Mouse (Mus musculus): ENCODE results near the gene Tent5a.

Tent5a gene

DNA sequence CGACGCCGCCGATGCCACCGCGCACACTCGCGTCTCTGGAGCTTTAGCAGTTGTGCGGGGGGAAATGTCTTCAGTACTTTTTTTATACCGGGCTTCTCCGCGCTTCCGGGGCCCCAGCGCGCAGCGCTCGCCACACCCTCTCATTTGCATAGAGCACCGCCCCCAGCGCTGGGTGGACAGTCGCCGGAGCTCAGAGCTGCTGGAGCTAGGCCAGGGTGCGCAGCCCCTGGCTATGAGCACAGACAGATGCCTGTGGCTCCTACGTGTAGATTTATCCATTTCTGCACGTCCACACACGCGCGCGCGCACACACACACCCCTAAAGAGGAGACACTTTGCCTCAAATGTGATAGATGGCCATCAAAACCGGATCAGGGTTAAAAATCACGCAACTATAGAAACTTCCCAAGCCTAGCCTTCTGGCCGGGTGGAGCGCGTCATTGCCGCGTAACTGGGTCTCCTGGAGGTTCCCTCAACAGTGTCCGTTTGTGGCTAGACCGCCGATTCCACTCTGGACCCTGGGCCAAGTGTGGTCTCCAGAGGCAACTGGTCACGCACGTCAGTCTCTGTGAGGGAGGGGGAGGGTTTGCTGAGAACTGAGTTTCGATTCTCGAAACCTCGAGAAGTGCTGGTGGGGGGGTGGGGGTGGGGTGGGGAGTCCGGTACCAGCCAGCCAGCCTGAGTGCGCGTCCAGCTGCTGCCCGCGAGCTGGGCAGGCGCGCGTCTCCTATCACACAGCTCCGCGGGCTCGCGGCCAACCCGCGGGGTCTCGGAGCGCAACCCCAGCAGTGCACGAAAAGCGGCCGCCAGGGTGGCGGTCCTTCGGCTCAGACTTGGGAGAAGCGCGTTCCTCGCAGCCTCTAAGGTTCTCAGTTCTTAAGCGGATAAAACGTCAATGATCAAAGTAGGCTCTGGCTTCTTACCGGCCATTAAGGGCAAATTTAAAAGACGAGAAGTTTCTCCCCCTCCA, at the start of gene Tent5a:
Tent5a (minus strand) TSS at position 107 of the 970 bp plus-strand sequence.
- DNase-seq (ENCODE audit: low read depth, low spot score): peak; percentile 74

DNA sequence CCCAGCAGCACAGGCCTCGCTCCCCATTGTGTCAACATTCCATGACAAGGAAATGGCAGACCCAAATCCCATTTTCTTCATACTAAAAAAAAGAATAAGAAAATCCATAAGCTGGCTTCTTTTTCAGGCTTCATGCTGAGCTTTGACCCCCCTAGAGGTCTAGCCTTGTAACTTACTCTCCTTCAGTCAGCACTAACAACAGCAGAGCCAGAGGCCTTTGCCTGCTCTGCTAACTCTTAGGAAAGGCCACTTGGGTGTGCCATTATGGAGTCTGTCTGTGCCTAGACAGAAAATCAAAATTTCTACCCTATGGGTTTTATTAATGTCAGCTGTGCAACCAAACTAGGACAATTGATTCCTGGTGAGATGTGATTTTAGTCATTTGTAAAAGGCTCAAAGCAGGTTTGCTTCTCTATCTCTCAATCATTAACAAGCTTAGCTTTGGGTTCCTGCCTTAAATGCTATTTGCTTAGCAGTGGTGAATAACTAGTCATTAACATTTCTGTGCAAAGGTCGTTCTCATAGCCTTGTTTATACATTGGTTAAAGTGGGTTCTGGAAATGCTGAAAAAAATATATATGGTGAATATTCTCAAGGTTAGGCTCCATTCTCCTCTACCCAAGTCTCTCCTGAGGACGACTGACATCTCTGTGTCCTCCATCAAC, 49.6 kb upstream of the Tent5a start:
- no peak for DNase-seq (ENCODE audit: low read depth, low spot score)

DNA sequence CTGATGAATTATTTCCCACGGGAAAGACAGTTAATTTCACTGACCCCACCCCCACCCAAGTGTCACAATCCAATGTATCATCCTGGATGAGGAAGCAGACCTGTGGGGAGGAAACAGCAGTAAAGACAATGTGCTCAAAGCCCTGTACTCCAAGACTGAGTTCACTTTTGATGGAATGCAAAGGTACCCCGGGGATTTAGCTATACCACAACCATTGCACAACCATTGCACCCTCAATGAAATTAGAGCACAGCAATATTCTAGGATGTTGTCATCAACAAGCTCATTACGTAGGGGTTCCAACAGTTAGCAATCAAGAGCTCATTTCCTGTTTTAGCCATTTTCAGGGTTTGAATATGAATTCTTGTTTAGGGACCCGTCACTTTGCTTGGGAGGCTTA, 48.0 kb upstream of the Tent5a start:
- no peak for DNase-seq (ENCODE audit: low read depth, low spot score)

DNA sequence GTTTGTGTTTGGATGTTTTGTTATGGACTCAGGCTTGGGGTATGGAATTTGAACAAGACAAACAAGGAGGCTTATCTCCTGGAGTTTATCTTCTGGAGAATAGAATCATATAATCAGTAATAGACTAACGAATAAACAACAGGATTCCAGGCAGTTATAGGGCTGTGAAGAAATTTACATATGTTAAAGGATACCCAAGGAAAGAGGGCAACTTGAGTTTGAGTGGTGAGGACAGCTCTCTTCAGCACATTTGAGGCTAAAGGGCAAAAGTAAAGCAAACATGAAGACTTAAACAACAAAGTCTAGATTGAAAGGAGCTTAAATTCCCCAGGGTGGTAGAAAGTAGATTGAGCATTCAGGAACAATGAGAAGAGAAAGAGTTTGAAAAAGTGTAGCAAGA, 44.9 kb upstream of the Tent5a start:
- DNase-seq (ENCODE audit: low read depth, low spot score): no peak

DNA sequence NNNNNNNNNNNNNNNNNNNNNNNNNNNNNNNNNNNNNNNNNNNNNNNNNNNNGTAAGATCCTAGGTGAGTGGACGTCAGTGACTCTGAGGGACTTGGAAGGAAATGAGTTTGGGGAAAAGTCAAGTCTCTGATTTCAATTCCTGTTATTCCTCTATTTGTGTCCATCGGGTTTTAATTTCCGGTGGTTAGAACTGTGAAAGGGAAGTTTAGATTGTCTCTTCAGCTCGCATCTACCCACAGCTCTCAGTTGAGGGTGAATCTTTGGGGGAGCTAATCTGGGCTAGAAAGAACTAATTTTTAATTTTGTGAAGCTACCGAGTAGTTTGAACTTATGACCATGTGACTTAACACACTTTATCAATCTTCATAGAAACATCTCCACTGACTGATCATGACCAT, 42.4 kb upstream of the Tent5a start:
- DNase-seq (ENCODE audit: low read depth, low spot score): no peak

DNA sequence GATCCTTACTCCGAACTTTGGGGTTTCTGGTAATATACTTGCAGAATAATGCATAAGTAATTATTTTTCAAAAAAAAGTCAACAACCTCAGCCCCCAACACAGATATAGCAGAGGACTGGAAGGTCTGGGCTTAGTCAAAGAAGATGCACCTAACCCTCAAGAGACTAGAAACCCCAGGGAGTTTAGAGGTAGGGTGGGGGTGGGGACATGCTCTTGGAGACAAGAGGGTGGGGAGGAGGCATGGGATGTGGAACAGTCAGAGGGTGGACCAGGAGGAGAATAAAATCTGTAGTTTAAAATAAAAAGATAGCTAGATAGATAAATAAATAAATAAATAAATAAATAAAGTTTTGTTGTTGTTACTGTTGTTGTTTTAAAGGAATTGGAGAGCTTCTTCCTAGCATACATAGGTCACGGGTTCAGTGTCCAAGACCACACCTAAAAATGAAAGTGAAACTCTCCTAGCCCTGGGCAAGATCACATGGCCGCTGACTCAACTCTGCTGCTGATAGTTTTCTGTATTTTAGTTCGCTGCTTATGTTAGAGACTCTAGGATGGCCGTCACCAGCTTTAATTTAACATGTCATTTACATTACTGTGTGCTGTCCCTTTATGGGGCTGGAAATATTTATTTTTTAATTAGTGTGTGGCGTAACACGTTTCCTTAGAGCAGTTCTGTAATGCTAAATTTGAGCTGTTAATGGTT, 30.2 kb upstream of the Tent5a start:
- no peak for DNase-seq (ENCODE audit: low read depth, low spot score)

DNA sequence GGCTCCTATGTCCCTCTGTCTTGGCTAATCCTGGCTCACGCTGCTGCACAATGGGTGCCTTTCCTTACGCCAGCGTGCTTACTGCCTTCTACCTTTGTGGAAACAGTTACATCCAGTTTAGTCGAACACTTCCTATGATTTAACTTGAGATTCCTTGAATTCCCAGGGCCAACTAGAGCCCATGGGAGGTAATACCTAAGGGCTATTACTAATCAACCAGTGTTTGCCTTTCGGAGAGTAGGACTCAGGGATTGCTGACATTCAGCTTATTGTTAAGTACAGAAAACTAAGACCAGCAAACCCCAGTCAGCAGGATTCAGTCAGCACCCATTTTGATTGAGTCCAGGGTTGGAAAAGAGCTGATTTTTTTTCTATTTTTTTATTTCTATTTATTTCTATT, 28.4 kb upstream of the Tent5a start:
- DNase-seq (ENCODE audit: low read depth, low spot score): no peak

DNA sequence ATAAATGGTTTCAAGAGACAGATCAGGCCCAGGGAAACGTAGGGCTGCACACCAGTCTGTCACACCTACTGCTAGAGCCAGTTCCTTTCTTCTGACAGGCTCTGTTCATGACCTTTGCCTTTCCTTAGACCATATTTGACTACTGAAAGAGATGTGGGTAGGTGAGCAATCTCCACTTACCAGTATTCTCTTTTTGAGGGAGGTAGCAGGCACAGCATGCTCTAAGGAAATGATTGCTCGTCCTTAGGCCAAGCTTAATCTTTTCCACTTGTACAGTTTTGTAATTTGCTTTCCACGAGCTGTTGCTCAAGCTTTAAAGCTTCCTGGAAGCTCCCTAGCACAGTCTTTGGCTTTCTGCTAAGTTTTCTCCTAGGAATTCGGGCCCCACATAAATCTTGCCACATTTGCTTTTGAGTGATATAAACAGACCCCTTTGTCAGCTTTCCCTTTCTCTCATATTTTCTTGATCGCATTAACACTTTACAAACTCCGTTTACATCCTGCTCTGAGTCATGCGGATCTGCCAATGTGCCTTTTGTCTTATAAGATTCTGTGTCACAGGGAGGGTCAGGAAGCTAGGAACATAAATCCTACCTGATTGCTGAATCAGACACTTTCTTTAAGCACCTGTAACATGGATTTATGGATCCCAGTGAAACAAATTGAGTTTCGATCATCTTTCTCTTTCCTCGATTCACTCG, 20.8 kb upstream of the Tent5a start:
- no peak for DNase-seq (ENCODE audit: low read depth, low spot score)

DNA sequence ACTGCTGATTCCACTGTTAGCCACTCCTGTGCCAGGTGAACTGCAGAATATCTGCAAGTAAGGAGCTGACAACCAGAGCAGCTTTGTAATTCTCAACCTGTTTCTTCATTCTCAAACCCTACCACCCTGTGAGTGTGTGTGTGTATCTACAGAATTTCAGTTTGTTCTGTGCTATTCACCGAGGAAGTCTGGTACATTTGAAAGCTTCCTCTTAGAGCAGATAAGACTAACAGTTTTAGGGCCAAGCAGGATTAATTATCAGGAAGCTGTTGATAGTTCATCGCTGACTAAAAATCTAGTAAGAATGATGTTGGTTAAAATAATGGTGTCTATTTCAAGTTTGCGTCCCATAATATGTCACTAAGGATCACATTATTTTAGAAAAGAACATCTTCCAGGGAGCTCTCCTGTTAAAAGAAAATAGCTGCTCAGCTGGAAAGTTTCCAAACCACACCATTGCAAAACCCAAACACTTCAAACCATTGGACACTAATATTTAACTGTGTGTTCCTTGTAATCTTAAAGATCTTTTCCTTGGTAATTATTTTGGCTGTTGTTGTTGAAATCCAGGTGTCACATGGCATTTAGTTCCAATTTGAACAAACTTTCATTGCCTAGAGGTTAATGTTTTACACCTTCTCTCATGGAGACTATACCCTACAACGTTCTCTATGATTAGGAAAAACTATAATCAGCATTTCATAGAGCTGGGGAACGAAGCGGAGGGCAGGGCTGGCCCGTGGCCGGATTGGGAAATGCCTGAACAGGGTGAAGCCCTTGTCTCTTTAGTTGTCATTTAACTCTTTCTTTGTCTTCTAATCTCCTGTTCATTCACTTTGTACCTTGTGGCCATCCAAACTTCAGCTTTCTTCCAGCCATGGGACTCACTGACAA, 16.0 kb upstream of the Tent5a start:
- no peak for DNase-seq (ENCODE audit: low read depth, low spot score)

DNA sequence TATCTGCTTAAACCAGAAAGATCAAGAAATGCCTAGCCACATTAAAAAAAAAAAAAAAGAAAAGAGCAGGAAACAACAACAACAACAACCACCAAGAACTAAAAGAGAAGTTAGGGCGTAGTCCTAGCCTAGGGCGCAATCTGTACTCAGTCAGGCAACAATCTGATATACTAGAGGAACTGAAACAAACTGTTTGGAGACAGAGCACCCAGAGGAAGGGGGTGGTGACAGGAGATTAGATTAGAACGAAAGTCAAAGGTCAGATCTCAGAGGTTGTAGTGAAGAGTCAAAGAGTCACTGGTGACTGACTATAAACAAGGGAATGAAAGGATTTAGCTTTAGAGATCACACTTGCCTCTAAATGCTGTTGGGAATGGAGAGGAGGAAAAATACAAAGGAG, 13.2 kb upstream of the Tent5a start:
- no peak for DNase-seq (ENCODE audit: low read depth, low spot score)

DNA sequence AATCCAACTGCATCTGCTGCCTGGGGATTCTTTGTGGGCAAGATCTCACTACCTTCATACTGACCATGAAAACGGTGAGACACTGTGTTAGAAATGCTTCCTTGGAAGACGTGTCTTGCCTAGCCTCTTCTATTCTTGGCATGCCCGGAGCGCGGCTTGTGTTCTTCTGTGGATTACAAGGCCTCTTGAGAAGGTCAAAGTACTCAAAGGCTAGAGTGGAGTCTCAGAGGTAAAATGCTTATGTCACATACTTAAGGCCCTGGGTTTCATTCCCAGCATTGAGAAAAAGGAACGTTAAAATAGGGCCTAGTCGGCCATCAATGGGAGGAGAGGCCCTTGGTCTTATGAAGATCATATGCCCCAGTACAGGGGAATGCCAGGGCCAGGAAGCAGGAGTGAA, 8.9 kb upstream of the Tent5a start:
- DNase-seq (ENCODE audit: low read depth, low spot score): no peak

DNA sequence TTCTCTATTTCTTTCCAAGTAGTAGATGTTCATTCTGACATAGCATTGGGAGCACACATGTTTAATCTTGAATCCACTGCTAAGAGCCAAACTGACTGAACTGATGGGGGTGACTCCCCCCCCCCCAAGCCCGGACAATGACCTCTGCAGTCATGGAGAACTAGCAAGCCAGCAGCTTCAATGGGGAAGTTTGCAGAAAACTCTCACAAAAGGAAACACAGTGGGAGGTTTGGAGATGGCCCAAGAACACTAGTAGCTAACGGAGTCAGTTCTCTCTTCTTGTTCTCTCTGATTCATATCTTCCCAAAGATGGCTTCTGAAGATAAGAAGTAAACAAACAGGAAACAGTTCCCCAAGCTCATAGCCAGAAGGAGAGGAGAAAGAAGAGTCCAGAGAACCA, 4.4 kb upstream of the Tent5a start:
- no peak for DNase-seq (ENCODE audit: low read depth, low spot score)

DNA sequence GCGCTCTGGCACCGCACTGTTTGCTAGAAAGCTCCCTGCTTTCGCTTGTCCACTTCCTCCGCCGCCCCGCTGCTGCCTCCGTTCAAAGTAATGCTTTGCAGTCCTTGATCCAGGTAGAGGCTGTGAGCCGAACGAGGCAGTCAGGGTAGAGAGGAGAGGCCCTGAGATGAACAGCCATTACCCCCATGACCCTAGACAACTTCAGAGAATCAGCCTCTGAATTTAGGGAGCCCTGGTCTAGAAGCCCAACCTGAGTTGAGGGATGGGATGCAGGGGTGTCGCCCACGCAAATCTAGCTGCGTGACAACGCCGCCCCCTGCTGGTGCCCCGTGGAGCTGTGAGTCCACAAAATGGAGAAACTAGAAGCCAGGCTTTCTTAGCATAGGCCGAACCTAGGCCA, 1.1 kb upstream of the Tent5a start:
- peak; percentile 70 for DNase-seq (ENCODE audit: low read depth, low spot score)

DNA sequence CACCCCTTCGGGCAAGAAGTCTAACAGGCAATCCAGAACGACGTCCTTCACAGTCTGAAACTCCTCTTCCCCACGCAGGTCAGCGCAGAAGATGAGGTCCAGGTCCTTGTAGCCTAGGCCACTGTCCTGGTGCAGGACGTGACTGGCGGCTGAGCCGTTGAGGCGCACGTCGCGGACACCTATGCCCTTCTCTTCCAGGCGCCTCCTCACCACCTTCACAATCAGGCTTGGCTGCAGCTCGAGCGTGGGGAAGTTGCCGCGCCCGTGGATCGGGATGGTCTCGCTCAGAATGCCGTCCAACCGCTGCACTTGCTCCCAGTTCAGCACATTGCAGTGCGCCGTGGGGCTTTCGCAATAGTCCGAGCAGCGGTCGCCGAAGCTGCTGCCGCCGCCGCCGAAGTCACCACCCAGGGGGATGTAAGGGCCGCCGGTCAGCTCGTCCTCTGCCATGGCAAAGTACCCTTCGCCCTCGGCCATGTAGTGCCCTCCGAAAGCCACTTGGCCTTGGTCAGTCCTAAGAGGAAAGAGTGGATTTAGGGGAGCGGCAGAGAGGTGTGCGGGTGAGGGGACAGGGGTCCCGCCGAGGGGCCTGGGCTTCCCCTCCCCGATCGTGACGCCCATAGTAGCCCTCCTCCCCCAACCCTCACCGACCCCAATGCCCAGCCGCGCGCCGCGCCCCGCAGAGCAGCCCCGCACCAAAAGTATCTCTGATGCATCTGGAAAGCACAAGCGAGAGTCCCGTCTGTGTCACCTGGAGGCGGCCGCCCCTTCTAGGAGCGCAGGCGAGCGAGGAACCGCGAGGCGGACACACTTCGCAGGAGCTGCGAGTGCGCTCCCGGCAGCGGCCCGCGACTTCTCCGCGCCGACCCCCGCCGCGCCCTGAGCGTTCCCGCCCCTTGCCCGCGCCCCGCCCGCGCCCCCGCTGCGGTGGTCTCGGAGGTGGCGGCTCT, 581 bp downstream of the Tent5a start:
- DNase-seq (ENCODE audit: low read depth, low spot score): peak; percentile 21

DNA sequence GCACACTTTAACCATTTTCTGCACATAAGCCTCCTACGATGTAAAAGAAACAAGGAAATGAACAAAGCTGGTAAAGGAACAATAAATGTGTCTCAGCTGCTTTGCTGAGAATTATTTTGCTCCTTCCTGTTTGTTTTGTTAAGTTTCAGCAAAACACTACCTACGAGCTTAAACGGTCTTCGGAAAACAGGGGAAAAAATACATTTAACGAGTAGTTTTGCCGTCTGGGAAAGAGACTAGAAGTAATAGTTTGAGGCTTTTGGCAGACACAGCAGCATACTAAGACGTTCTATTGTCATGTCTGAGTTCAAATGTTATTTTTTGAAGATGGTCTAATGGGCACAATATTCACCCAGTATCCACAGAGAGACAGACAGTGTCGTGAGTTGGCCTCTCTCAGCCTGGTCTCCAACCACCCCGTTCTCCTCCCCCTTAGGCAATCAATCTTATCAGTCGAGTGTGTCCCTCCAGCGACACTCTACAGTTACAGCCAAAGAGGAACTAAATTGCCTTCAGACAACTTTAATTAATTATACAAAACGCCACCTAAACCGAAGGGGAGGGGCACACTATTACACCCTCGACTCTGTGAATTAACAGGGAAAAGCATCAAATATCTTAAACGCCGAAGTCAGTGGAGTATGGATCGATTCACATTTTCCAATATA, 1.8 kb downstream of the Tent5a start:
- DNase-seq (ENCODE audit: low read depth, low spot score): no peak

DNA sequence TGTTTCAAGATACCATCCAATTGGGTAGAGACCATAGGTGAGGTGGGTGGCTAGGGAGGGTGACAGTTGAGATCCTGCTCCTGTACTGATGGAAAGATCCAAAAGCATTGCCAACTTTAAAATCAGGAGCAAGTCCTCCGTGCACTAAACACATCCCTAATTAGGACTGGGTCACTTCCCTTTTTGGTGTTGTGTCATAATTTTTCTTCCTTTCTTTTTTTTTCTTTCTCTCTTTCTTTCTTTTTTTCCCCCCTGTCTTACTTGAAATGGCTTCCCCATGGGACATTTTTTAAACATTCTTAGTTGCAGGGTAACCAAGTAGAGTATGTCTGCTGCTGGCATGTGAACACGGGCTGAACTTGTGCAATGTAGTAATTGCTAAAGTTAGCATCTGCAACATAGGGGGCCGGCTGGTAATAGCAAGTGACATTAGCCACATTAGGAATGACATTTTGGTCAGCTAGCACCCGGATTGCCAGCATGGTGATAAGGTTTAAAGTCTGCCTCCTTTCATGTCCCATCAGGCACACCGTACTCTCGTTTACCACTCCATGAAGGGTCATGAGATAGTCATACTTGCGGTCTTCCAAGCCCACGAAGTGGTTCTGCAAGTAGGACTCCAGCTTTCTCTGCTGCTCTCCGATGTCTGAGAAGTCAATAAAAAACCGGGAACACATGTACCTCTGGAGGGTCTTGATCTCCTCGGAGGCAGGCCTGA, 2.8 kb downstream of the Tent5a start:
- no peak for DNase-seq (ENCODE audit: low read depth, low spot score)

DNA sequence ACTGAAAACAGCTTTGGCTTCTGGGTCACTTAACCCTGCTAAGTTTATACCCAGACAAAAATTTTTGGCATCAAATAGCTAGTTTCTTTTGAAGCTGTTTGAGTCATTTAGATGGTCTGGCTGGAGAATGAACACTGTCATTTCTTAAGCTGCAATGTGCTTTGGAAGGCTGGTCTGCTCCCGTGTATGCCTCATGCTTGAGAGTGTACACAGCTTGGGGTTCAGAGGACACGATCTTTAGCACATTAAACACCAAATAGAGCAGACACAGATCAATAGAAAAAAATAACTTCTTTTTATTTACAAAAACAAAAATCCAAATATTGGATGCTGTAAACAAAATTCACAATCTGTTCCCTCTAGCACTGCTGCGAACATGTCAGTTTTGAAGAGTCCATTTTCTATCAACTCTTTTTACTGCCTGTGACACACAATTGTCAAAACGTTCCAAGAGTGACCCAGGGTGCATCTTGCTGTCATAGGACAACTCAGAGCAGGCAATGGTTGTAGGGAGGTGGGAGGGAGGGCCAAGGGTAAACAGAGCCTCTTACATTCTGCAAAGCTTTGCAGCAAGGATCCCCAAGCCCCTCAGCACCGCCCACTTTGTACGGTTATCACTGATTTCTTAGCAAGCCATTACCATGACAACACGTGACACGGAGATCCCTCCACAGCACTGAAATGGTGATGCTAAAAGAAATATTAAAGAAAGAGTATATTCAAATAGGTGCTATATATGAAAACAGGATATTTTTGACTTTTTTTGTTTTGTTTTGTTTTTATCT, 6.8 kb downstream of the Tent5a start:
- no peak for DNase-seq (ENCODE audit: low read depth, low spot score)

DNA sequence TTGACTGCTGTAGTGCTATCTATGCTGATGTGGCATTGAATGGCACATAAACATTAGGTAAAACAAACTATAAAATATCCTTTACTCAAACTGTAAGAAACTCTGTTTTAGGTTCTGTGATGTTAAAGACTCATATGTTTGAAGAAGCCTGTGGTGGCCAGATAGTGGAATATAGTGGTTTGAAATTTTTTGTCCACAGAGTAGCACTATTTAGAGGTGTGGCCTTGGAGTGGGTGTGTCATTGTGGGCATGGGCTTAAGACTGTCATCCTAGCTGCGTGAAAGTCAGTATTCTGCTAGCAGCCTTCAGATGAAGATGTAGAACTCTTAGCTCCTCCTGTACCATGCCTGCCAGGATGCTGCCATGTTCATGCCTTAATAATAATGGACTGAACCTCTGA, 11.0 kb downstream of the Tent5a start:
- DNase-seq (ENCODE audit: low read depth, low spot score): no peak

Data from retina, postnatal 7 days (tissue).